Mouse (Mus musculus): ENCODE measurements around the gene Fam25c.

Gene Fam25c

GRCm38 (mm10) chr14:34363490-34364253, 8.4 kb upstream of the Fam25c start:
- peak; percentile 90 for DNase-seq (ENCODE audit: low spot score)

GRCm38 (mm10) chr14:34362726-34363445, 7.7 kb upstream of the Fam25c start:
- peak; percentile 82 for DNase-seq (ENCODE audit: low spot score)

- no peak for DNase-seq (ENCODE audit: low spot score)
Observed at GRCm38 (mm10) chr14:34362135-34362534, 6.9 kb upstream of the Fam25c start.

DNA sequence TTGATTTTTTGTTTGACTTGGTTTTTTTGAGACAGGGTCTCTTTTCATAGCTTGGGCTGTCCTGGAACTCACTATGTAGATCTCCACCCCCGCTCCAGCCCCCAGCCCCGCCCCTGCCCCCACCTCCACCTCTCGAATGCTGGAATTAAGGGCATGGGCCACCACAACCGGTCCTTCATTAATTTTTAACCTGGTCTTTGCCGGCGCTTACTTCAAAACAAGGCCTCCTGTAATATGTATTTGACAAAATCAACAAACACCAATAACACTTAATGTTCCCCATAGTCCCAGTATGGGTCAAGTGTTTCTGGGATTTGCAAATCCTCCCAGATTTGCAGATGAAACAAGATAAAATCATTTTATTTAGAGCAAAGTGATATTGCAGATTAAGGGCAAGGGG, 5.0 kb upstream of the Fam25c start:
- DNase-seq (ENCODE audit: low spot score): no peak

GRCm38 (mm10) chr14:34359676-34360244, 4.5 kb upstream of the Fam25c start:
- no peak for DNase-seq (ENCODE audit: low spot score)

GRCm38 (mm10) chr14:34357671-34358455, 2.6 kb upstream of the Fam25c start:
- DNase-seq (ENCODE audit: low spot score): peak; percentile 35

DNA sequence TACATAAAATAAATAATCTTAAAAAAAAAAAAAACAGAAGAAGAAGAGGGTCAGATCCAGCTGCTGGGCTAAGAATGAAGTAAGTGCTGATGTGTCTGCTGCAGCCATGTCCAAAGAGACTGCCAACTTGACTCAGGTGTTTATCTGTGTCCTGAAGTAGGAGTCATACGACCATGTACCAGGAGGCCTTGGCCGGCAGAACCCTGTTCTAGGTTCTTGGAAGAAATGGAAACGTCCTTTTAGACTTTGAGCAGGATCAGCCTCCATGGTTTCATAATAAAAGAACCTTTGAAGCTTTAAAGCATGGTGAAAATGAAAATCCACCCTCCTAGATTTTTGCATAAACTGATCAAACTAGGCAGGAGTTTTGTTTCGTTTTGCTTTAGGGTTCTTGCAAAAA, 777 bp downstream of the Fam25c start:
- no peak for DNase-seq (ENCODE audit: low spot score)

GRCm38 (mm10) chr14:34353326-34353725, 1.9 kb downstream of the Fam25c start:
- DNase-seq (ENCODE audit: low spot score): no peak

GRCm38 (mm10) chr14:34352523-34352922, 2.7 kb downstream of the Fam25c start:
- DNase-seq (ENCODE audit: low spot score): no peak

DNA sequence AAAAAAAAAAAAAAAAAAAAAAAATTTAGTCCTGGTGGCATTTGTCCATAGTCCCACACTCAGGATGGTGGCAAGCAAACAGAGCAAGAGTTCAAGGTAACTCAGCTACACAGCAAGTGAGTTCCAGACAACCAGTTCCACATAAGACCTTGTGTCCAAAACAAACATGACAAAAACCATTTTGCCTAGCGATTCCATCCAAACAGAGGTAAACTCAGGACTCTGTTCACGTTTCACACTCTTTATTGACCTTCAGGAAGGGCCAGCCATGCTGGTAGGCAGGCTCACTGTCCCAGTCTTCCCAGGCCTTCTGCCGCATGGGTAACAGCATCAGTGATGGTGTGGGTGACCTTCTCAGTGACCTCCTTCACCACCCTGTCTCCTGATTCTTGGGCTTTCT, 3.6 kb downstream of the Fam25c start:
- DNase-seq (ENCODE audit: low spot score): no peak

- DNase-seq (ENCODE audit: low spot score): peak; percentile 66
Observed at GRCm38 (mm10) chr14:34349007-34349406, 6.2 kb downstream of the Fam25c start.

DNA sequence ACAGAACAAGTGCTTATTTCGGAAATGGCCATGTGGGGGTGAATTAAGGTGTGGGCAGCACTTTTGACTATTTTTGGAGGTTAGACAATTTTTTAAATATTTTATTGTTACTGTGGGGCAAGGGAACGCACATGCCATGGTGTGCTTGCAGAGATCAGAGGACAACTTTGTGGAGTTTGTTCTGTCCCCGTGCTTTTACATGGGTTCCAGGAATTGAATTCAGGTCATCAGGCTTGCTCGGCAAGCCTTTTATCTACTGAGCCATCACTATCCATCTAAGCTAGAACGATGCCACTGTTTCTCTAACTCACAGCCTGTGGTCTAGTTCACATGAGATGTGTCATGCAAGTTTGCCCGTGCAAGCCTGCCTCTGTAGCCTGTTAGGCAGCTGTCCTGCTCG, 6.9 kb downstream of the Fam25c start:
- DNase-seq (ENCODE audit: low spot score): no peak

DNA sequence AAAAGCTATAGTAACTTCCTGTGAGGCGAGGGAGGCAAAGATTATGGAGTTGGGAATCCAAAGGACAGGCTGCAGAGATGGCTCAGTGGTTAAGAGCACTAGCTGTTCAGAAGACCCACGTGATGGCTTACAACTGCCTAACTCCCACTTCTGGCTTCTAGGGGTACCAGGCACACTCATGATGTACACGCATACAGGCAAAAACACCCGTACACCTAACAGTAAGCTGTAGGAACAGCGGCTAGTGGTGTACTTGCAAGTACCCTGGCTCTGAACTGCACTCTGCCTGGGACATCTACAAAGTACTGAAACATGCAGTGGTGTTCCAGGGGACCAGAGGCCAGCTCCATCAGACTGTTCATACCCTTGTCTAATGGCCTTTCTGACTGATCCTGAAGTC, 8.1 kb downstream of the Fam25c start:
- no peak for DNase-seq (ENCODE audit: low spot score)

DNA sequence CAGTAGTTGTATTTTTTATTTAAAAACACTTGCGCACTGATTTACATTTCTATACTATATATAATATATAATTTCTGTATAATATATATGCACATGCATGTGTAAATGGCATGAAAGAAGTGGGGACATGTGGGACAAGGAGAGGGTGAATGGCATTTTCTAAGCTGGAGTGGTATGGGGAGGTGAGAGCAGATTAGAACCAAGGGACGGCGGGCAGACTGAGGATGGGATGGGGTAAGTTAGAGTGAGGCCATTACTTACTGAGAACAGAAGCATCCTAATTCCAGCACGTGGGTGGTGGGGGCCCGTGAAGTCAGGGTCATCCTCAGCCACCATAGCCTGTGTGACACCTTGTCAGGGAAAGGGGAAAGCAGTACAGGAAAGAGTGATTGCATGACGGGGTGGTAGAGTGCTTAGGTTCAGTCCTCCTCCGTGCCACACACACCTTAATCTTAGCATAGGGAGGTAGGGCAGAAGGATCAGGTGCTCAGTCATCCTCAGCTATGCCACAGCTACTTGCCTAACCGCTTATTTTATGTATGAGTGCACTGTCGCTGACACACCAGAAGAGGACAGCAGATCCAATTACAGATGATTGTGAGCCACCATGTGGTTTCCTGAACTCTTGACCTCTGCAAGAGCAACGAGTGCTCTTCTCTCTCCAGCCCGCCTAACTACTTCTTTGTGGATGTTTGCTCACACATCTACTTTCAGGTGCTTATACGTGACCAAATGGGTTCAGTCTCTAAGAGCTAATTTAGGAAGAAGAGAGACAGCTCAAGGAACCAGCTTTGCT, 9.3 kb downstream of the Fam25c start:
- no peak for DNase-seq (ENCODE audit: low spot score)

DNA sequence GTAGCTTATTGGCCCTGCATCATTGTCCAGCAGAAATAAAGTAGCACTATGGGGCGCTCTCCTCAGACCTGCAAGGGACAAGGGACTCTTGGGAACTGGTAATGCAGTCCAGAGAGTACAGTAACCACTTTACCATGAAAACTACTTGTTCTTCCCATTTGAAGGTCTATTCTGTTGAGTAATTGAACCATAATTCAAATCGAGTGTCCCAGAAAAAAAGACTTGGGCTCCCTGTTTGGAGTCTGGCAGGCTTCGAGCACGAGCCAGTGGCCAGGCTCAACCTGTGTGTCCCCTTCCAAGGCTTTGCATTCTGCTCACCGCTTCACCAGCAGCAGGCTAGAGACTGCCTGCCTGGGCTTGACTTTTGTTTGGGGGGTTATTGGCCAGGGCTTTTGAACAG, 10.9 kb downstream of the Fam25c start:
- no peak for DNase-seq (ENCODE audit: low spot score)

DNA sequence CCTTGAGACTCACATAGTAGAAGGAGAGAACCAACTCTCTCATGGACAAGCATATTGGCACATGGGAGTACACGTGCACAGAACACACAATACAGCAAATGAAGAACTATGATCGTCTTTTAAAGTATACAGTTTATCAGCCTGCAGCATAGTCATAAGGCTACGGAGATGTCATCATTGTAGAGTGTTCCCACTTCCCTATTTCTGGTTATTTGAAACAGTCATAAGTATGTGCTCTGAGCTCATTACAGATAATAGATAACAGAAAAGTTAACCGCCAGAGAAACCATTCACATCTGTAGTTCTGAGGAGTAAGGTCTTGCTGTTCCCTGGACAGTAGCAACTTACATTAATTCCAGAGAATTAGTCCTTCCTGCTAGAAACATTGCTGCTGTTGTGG, 12.2 kb downstream of the Fam25c start:
- no peak for DNase-seq (ENCODE audit: low spot score)

- DNase-seq (ENCODE audit: low spot score): no peak
Observed at GRCm38 (mm10) chr14:34341993-34342392, 13.2 kb downstream of the Fam25c start.

GRCm38 (mm10) chr14:34339446-34339845, 15.8 kb downstream of the Fam25c start:
- DNase-seq (ENCODE audit: low spot score): no peak

- DNase-seq (ENCODE audit: low spot score): no peak
Observed at GRCm38 (mm10) chr14:34332476-34332875, 22.8 kb downstream of the Fam25c start.

GRCm38 (mm10) chr14:34331886-34332285, 23.3 kb downstream of the Fam25c start:
- DNase-seq (ENCODE audit: low spot score): no peak

DNA sequence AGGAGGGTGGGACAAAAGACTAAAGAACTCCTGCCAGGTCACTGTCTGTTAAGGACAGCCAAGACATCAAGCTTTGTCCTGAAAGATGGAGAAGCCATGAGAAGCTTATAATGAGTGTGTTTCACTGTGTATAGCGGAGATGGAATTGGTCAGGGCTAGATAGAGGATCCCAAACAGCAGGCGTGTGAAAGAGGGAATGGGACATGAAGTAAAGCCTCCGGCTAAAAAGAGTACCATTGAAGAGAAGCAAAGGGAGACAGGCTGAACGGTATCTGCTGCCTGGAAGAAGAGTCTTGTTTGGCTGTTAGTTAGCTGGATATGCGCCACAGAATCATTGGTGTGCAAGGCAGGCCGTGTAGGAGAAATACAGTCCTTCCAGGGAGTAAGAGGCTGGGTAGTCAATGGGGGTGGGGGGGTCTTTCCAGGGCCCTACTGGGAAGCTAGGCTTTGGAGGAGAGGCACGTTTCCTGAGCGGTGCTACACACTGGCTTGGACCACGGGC, 24.5 kb downstream of the Fam25c start:
- no peak for DNase-seq (ENCODE audit: low spot score)
